Mouse (Mus musculus) stomach, embryonic 15.5 days (tissue): ENCODE measurements around the gene Lemd1. TPM values are rescaled to one million over a fixed set of nuclear protein-coding genes. Genes with fewer than 3 reads are reported as not detected.
A peak's percentile ranks its signal among the peaks of the same experiment; 100 is the strongest.

Experiments
- ATAC-seq: fragments of 200-750 bp; cut with Nextera tagmentation; 2 replicates; pipeline ENCODE4 v1.8.0; 2017; ENCODE audit warnings: low read depth, moderate number of reproducible peaks, moderate TSS enrichment; ENCODE audit not compliant: insufficient read depth, low FRiP score
- H3K27ac ChIP-seq: fragments of 300-500 bp; sonication (generic); 2 replicates; pipeline ENCODE4 v1.5.1; 2015; ENCODE audit warnings: mild to moderate bottlenecking, inconsistent platforms
- H3K27me3 ChIP-seq: fragments of 300-500 bp; sonication (generic); replicated peaks from 2 replicates; pipeline ENCODE4 v1.6.1; 2015; ENCODE audit warnings: inconsistent platforms
- H3K36me3 ChIP-seq: fragments of 300-500 bp; sonication (generic); 2 replicates; pipeline ENCODE4 v1.6.1; 2015; ENCODE audit warnings: inconsistent platforms
- H3K4me1 ChIP-seq: fragments of 300-500 bp; sonication (generic); 2 replicates; pipeline ENCODE4 v1.6.1; 2015; ENCODE audit warnings: inconsistent platforms
- H3K4me2 ChIP-seq: fragments of 300-500 bp; sonication (generic); 2 replicates; pipeline ENCODE4 v1.6.1; 2015; ENCODE audit warnings: mild to moderate bottlenecking, inconsistent platforms
- H3K4me3 ChIP-seq: fragments of 300-500 bp; sonication (generic); replicated peaks from 2 replicates; pipeline ENCODE4 v1.5.1; 2015; ENCODE audit warnings: inconsistent platforms
- H3K9ac ChIP-seq: fragments of 300-500 bp; sonication (generic); 2 replicates; pipeline ENCODE4 v1.6.1; 2015; ENCODE audit warnings: inconsistent platforms
- H3K9me3 ChIP-seq: fragments of 300-500 bp; sonication (generic); 2 replicates; pipeline ENCODE4 v1.6.1; 2016; ENCODE audit warnings: inconsistent platforms
- whole genome bisulfite sequencing: fragments of 180-500 bp; shearing (Covaris S2); methylation state at CpG from one replicate; pipeline ENCODE4 v1.1.7; 2015; 5-methylcytosine and 5-hydroxymethylcytosine counted together
- polyA plus RNA-seq: library from polyadenylated mRNA; unstranded; fragments of >200 nt; fragmentation: Nextera tagmentation; extraction: Ambion mirVana; gene quantifications from 2 replicates; pipeline ENCODE4 v1.2.1, GENCODE M21; 2015

Lemd1 gene
- polyA plus RNA-seq, 1 experiment from 2014 or later, result 0.46 TPM

GRCm38 (mm10) chr1:132206828-132207227, 15.6 kb downstream of the Lemd1 start:
- no peak overlapping the region for H3K27ac ChIP-seq
- H3K36me3 ChIP-seq, result no peaks in the 10 kb centered on the region
- no peak overlapping the region for H3K9ac ChIP-seq
- no peak for ATAC-seq
- no peaks in the 10 kb centered on the region for H3K9me3 ChIP-seq
- H3K27me3 ChIP-seq, result peaks cover 6% of the 10 kb centered on the region; the same call in 1 of the 2 replicates
- no peak overlapping the region for H3K4me2 ChIP-seq
- no peak overlapping the region for H3K4me3 ChIP-seq
- H3K4me1 ChIP-seq, result peaks cover 3% of the 10 kb centered on the region; the same call in 1 of the 2 replicates
- 87% methylated on average over 3 of the region's 3 CpGs for WGBS

- Histone ChIP-seq H3K4me2 (no peak overlapping the region), H3K36me3 (no peaks in the 10 kb centered on the region), H3K9me3 (no peaks in the 10 kb centered on the region), H3K4me3 (no peak overlapping the region), H3K27me3 (peaks cover 9% of the 10 kb centered on the region), H3K4me1 (peaks cover 10% of the 10 kb centered on the region; the same call in 1 of the 2 replicates), H3K27ac (no peak overlapping the region), H3K9ac (no peak overlapping the region)
- 14% methylated on average over 4 of the region's 4 CpGs for WGBS
- no peak for ATAC-seq
These were observed 16.9 kb downstream of the Lemd1 start for GRCm38 (mm10) chr1:132208154-132208553.

- no peaks in the 10 kb centered on the region for H3K9me3 ChIP-seq
- no peak for ATAC-seq
- no peak overlapping the region for H3K27ac ChIP-seq
- H3K27me3 ChIP-seq, result peaks cover 10% of the 10 kb centered on the region
- H3K36me3 ChIP-seq, result no peaks in the 10 kb centered on the region
- peaks cover 10% of the 10 kb centered on the region; the same call in 1 of the 2 replicates for H3K4me1 ChIP-seq
- no peak overlapping the region for H3K4me2 ChIP-seq
- 73% methylated on average over 10 of the region's 10 CpGs for WGBS
- no peak overlapping the region for H3K9ac ChIP-seq
- H3K4me3 ChIP-seq, result no peak overlapping the region
These were observed 18.2 kb downstream of the Lemd1 start for GRCm38 (mm10) chr1:132209400-132209799.

GRCm38 (mm10) chr1:132210922-132211321, 19.7 kb downstream of the Lemd1 start:
- 24% methylated on average over 7 of the region's 7 CpGs for WGBS
- H3K9me3 ChIP-seq, result no peaks in the 10 kb centered on the region
- peaks cover 10% of the 10 kb centered on the region for H3K27me3 ChIP-seq
- no peak overlapping the region for H3K4me2 ChIP-seq
- no peak overlapping the region for H3K9ac ChIP-seq
- H3K36me3 ChIP-seq, result no peaks in the 10 kb centered on the region
- H3K27ac ChIP-seq, result no peak overlapping the region
- peaks cover 10% of the 10 kb centered on the region; the same call in 1 of the 2 replicates for H3K4me1 ChIP-seq
- ATAC-seq, result no peak
- no peak overlapping the region for H3K4me3 ChIP-seq

- ATAC-seq, result no peak
- Histone ChIP-seq H3K27me3 (peaks cover 10% of the 10 kb centered on the region), H3K9me3 (no peaks in the 10 kb centered on the region), H3K4me2 (peak overlapping the region; percentile 47), H3K27ac (no peak overlapping the region), H3K9ac (no peak overlapping the region), H3K4me3 (no peak overlapping the region), H3K36me3 (no peaks in the 10 kb centered on the region), H3K4me1 (peaks cover 10% of the 10 kb centered on the region; the same call in 1 of the 2 replicates)
- WGBS, result 39% methylated on average over 12 of the region's 12 CpGs
These were observed 20.4 kb downstream of the Lemd1 start for GRCm38 (mm10) chr1:132211672-132212071.

GRCm38 (mm10) chr1:132212218-132212617, 21.0 kb downstream of the Lemd1 start:
- H3K4me1 ChIP-seq, result peaks cover 10% of the 10 kb centered on the region; the same call in 1 of the 2 replicates
- peak overlapping the region; percentile 47 for H3K4me2 ChIP-seq
- 2% methylated on average over 20 of the region's 20 CpGs for WGBS
- peak overlapping the region; percentile 26; the same call in 1 of the 2 replicates for H3K4me3 ChIP-seq
- H3K27me3 ChIP-seq, result peaks cover 10% of the 10 kb centered on the region
- no peak overlapping the region for H3K27ac ChIP-seq
- no peak overlapping the region for H3K9ac ChIP-seq
- no peak for ATAC-seq
- no peaks in the 10 kb centered on the region for H3K9me3 ChIP-seq
- no peaks in the 10 kb centered on the region for H3K36me3 ChIP-seq

- Histone ChIP-seq H3K27ac (no peak overlapping the region), H3K27me3 (peaks cover 9% of the 10 kb centered on the region), H3K4me2 (no peak overlapping the region), H3K9me3 (no peaks in the 10 kb centered on the region), H3K4me1 (peaks cover 10% of the 10 kb centered on the region; the same call in 1 of the 2 replicates), H3K4me3 (no peak overlapping the region), H3K9ac (no peak overlapping the region), H3K36me3 (no peaks in the 10 kb centered on the region)
- ATAC-seq, result no peak
- WGBS, result 40% methylated on average over 6 of the region's 6 CpGs
These were observed 21.8 kb downstream of the Lemd1 start for GRCm38 (mm10) chr1:132213076-132213475.

- no peak overlapping the region for H3K27ac ChIP-seq
- no peak overlapping the region for H3K4me3 ChIP-seq
These were observed 25.0 kb downstream of the Lemd1 start for GRCm38 (mm10) chr1:132216276-132216675.

GRCm38 (mm10) chr1:132221627-132222026, 30.4 kb downstream of the Lemd1 start:
- no peak overlapping the region for H3K9ac ChIP-seq
- no peak for ATAC-seq
- no peaks in the 10 kb centered on the region for H3K9me3 ChIP-seq
- 38% methylated on average over 2 of the region's 2 CpGs for WGBS
- H3K27me3 ChIP-seq, result 0 out of 2 replicates have a peak, but pooled peaks cover 7% of the 10 kb centered on the region
- no peaks in the 10 kb centered on the region for H3K4me1 ChIP-seq
- H3K27ac ChIP-seq, result no peak overlapping the region
- H3K4me3 ChIP-seq, result no peak overlapping the region
- H3K4me2 ChIP-seq, result no peak overlapping the region
- no peaks in the 10 kb centered on the region for H3K36me3 ChIP-seq

More at GRCm38 (mm10) chr1:132216276-132216675, 25.0 kb downstream of the Lemd1 start:
- Histone ChIP-seq H3K4me2 (no peak overlapping the region), H3K9ac (no peak overlapping the region), H3K36me3 (no peaks in the 10 kb centered on the region), H3K27me3 (peaks cover 8% of the 10 kb centered on the region; the same call in 1 of the 2 replicates), H3K4me1 (peaks cover 10% of the 10 kb centered on the region; the same call in 1 of the 2 replicates), H3K9me3 (no peaks in the 10 kb centered on the region)
- 57% methylated on average over 3 of the region's 3 CpGs for WGBS
- ATAC-seq, result no peak

GRCm38 (mm10) chr1:132222166-132222565, 30.9 kb downstream of the Lemd1 start:
- no peak overlapping the region for H3K4me2 ChIP-seq
- no peak overlapping the region for H3K9ac ChIP-seq

GRCm38 (mm10) chr1:132226297-132227080, 35.3 kb downstream of the Lemd1 start:
- ATAC-seq, result no peak
- no peak overlapping the region for H3K27ac ChIP-seq
- WGBS, result 73% methylated on average over 12 of the region's 13 CpGs

More at GRCm38 (mm10) chr1:132222166-132222565, 30.9 kb downstream of the Lemd1 start:
- 40% methylated on average over 6 of the region's 6 CpGs for WGBS
- Histone ChIP-seq H3K36me3 (no peaks in the 10 kb centered on the region), H3K27ac (no peak overlapping the region), H3K27me3 (0 out of 2 replicates have a peak, but pooled peaks cover 7% of the 10 kb centered on the region), H3K4me1 (no peaks in the 10 kb centered on the region), H3K9me3 (no peaks in the 10 kb centered on the region), H3K4me3 (no peak overlapping the region)
- no peak for ATAC-seq

GRCm38 (mm10) chr1:132229667-132230066, 38.4 kb downstream of the Lemd1 start, which contains the start of gene Gm10188:
Gene Gm10188, minus strand, starts transcription at chr1:132229767.
- Histone ChIP-seq H3K4me2 (no peak within 1 kb of the TSS), H3K36me3 (no peaks in the 10 kb centered on the region), H3K9me3 (no peaks in the 10 kb centered on the region), H3K9ac (no peak within 1 kb of the TSS), H3K4me3 (no peak within 1 kb of the TSS), H3K27ac (no peak within 1 kb of the TSS), H3K27me3 (no peaks in the 10 kb centered on the region), H3K4me1 (no peaks in the 10 kb centered on the region)
- WGBS, result 80% methylated on average over 3 of the region's 3 CpGs
- ATAC-seq, result no peak

More at GRCm38 (mm10) chr1:132226297-132227080, 35.3 kb downstream of the Lemd1 start:
- Histone ChIP-seq H3K9ac (no peak overlapping the region), H3K4me2 (no peak overlapping the region), H3K27me3 (0 out of 2 replicates have a peak, but pooled peaks cover 4% of the 10 kb centered on the region), H3K4me3 (no peak overlapping the region), H3K36me3 (no peaks in the 10 kb centered on the region), H3K9me3 (no peaks in the 10 kb centered on the region), H3K4me1 (no peaks in the 10 kb centered on the region)
